Mouse (Mus musculus) stomach, embryonic 16.5 days (tissue): Measurements from ENCODE around the gene Csgalnact2. TPM values are rescaled to one million over a fixed set of nuclear protein-coding genes. Genes with fewer than 3 reads are reported as not detected.

ENCODE experiments used
- ATAC-seq: fragments of 200-750 bp; cut with Nextera tagmentation; 2 replicates; pipeline ENCODE4 v1.8.0; 2017; ENCODE audit warnings: moderate number of reproducible peaks, moderate TSS enrichment; ENCODE audit not compliant: insufficient read depth, low FRiP score
- H3K27ac ChIP-seq: fragments of 300-500 bp; sonication (generic); 2 replicates; pipeline ENCODE4 v1.5.1; 2014; ENCODE audit warnings: low read length
- H3K27me3 ChIP-seq: fragments of 300-500 bp; sonication (generic); 2 replicates; pipeline ENCODE4 v1.6.1; 2014; ENCODE audit warnings: low read length, control low read depth, mixed read lengths; ENCODE audit not compliant: control insufficient read depth, insufficient read depth
- H3K36me3 ChIP-seq: fragments of 300-500 bp; sonication (generic); 2 replicates; pipeline ENCODE4 v1.6.1; 2014; ENCODE audit warnings: low read length; ENCODE audit not compliant: control insufficient read depth, insufficient read depth
- H3K4me1 ChIP-seq: fragments of 300-500 bp; sonication (generic); 2 replicates; pipeline ENCODE4 v1.6.1; 2014; ENCODE audit warnings: low read length, control low read depth, mixed read lengths; ENCODE audit not compliant: control insufficient read depth, insufficient read depth
- H3K4me2 ChIP-seq: fragments of 300-500 bp; sonication (generic); 2 replicates; pipeline ENCODE4 v1.6.1; 2014; ENCODE audit warnings: low read depth, low read length, mixed read lengths
- H3K4me3 ChIP-seq: fragments of 300-500 bp; sonication (generic); replicated peaks from 2 replicates; pipeline ENCODE4 v1.5.1; 2014; ENCODE audit warnings: mild to moderate bottlenecking, low read length
- H3K9ac ChIP-seq: fragments of 300-500 bp; sonication (generic); 2 replicates; pipeline ENCODE4 v1.6.1; 2014; ENCODE audit warnings: low read length
- H3K9me3 ChIP-seq: fragments of 300-500 bp; sonication (generic); replicated peaks from 2 replicates; pipeline ENCODE4 v1.6.1; 2016; ENCODE audit warnings: low read length, control low read depth; ENCODE audit not compliant: control insufficient read depth
- WGBS: fragments of 180-500 bp; shearing (Covaris S2); extraction: QIAGEN DNeasy Blood & Tissue Kit; methylation state at CpG from one replicate; pipeline ENCODE4 v1.1.7; 2014; 5-methylcytosine and 5-hydroxymethylcytosine counted together
- polyA plus RNA-seq: library from polyadenylated mRNA; unstranded; fragments of >200 nt; fragmentation: Nextera tagmentation; extraction: Ambion mirVana; gene quantifications from 2 replicates; pipeline ENCODE4 v1.2.1, GENCODE M21; 2015

The Csgalnact2 gene
- polyA plus RNA-seq, 1 experiment from 2014 or later: 16.8 TPM

DNA sequence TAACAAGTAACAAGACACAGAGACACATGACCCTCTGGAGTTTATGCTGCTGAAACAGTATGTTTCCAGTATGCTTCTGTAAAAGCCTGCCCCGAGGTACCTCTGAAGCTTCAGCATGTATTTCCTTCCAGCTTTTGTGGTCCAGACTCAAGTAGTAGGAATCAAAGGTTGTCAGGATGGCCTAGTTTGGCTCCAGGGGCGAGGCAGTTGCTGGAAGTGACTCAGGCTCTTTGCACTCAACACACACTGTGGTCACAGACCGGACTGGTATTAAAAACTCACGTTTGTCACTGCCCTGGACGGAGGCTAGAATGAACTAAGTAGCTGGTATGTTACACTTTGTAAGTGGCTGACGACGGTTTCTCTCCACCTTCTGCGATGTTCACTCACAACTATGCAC lies 12.0 kb upstream of the Csgalnact2 start:
- no peak for ATAC-seq
- no peaks in the 10 kb centered on the region for H3K36me3 ChIP-seq
- H3K4me3 ChIP-seq: no peak overlapping the region
- H3K27ac ChIP-seq: no peak overlapping the region
- no peaks in the 10 kb centered on the region for H3K27me3 ChIP-seq
- H3K4me2 ChIP-seq: no peak overlapping the region
- no peaks in the 10 kb centered on the region for H3K9me3 ChIP-seq
- WGBS: 69% methylated on average over 8 of the region's 8 CpGs
- H3K9ac ChIP-seq: no peak overlapping the region
- no peaks in the 10 kb centered on the region for H3K4me1 ChIP-seq

DNA sequence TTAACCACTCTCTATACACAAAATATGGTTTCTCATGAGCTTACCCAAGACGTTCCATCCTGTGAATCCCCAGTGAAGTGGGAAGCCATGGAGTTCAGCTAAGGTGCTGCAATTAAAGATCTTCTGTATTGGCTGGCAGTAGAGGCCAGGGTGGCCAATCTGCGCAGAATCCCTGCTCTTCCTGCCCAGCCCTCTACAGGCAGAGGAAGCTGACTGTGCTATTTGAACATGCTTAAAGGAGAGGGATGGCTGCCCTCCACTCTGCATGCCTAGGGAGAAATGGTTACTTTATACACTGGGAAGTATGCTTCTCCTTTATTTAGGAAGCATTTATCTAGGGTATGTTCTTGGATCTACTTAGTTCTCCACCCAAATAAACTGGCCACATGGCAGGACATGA lies 11.6 kb upstream of the Csgalnact2 start:
- ATAC-seq: no peak
- 79% methylated on average over 2 of the region's 2 CpGs for whole genome bisulfite sequencing
- H3K27ac ChIP-seq: no peak overlapping the region
- no peak overlapping the region for H3K4me2 ChIP-seq
- no peaks in the 10 kb centered on the region for H3K27me3 ChIP-seq
- H3K9me3 ChIP-seq: no peaks in the 10 kb centered on the region
- H3K4me1 ChIP-seq: no peaks in the 10 kb centered on the region
- no peaks in the 10 kb centered on the region for H3K36me3 ChIP-seq
- no peak overlapping the region for H3K9ac ChIP-seq
- no peak overlapping the region for H3K4me3 ChIP-seq

DNA sequence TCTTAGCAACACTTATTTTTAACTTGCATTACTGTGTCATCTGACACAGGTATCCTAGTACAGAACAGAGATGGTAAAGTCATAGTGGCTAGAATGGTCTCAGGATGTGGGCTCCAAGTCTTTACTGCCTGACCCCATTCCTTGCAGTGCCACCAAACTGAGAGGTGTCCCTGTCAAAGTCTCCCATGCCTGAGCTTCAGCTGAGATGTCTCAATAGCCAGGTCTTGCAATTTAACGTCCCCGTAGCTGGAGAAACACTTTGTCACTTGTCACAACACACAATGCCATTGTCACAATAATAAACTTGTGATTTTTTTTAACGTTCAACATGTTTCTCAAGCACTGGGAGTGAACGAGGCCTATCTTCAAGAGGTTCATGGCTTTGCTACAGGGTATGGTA lies 11.2 kb upstream of the Csgalnact2 start:
- no peak overlapping the region for H3K9ac ChIP-seq

DNA sequence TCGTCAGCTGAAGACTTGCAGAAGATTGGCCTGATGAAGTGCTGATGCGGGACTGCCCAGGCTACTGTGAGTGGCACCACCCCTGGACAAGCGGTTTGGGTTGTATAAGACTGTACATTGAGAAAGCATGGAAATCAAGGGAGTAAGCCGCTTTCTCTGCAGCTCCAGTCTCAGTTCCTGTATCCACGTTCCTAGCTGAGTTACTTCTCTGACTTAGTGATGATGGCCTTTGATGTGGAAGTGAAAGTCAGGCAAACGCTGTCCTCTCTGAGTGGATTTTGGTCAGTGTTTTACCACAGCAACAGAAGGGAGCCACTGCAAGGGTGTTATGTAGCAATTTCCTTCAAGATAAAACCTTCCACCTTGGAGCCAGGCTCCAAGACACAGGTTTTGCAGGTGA lies 2.0 kb upstream of the Csgalnact2 start:
- no peaks in the 10 kb centered on the region for H3K36me3 ChIP-seq
- H3K27me3 ChIP-seq: no peaks in the 10 kb centered on the region
- 73% methylated on average over 6 of the region's 6 CpGs for WGBS
- 0 out of 2 replicates have a peak, but pooled peaks cover 3% of the 10 kb centered on the region for H3K4me1 ChIP-seq
- H3K27ac ChIP-seq: no peak overlapping the region
- no peak overlapping the region for H3K4me3 ChIP-seq
- H3K4me2 ChIP-seq: no peak overlapping the region
- ATAC-seq: no peak
- H3K9me3 ChIP-seq: no peaks in the 10 kb centered on the region
- H3K9ac ChIP-seq: no peak overlapping the region

More for the DNA sequence above, 11.2 kb upstream of the Csgalnact2 start:
- no peaks in the 10 kb centered on the region for H3K36me3 ChIP-seq
- H3K27me3 ChIP-seq: no peaks in the 10 kb centered on the region
- no peak overlapping the region for H3K4me3 ChIP-seq
- ATAC-seq: no peak
- H3K4me2 ChIP-seq: no peak overlapping the region
- H3K27ac ChIP-seq: no peak overlapping the region
- WGBS: 81% methylated on average over 4 of the region's 4 CpGs
- H3K9me3 ChIP-seq: no peaks in the 10 kb centered on the region
- no peaks in the 10 kb centered on the region for H3K4me1 ChIP-seq

DNA sequence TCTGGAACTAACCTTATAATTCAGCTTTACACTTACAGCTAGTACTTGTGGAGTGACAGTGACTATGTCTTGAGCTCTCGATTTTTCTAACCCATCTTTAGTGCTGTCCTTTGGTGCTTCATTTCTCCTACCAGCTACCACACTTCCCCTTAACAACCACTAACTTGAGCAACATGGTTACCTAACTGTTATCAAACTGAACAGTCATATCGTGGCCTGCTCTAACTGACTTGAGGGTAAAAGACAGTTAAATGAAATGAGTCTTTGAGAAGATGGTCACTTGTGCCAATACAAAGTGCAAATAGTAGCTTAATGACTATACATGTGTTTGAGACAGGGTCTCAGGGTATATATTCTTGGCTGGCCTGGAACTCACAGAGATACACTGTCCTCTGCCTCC lies 1.8 kb downstream of the Csgalnact2 start:
- H3K36me3 ChIP-seq: no peaks in the 10 kb centered on the region
- no peak overlapping the region for H3K4me3 ChIP-seq
- H3K4me1 ChIP-seq: 0 out of 2 replicates have a peak, but pooled peaks cover 3% of the 10 kb centered on the region
- H3K4me2 ChIP-seq: no peak overlapping the region
- no peak overlapping the region for H3K27ac ChIP-seq
- H3K9me3 ChIP-seq: no peaks in the 10 kb centered on the region
- H3K9ac ChIP-seq: no peak overlapping the region
- no peak for ATAC-seq
- 72% methylated on average over 2 of the region's 2 CpGs for WGBS
- no peaks in the 10 kb centered on the region for H3K27me3 ChIP-seq

DNA sequence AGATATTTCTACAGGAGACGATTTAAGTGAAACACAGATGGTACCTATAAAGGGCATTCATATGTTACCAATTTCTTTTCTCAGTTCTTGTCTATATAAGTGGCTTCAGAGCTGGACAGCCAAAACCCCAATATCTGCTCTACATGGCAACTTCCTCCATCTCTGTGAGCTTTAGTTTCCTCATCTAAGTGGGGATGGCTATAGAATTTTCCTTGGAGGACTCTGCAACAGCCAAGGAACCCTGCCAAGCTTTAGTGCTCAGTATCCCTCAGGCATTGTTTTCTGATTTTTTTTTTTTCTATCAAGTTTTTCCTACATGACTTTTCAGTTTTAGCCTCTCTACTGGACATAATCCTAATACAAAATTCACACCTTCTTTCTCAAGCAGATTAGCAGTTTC lies 4.5 kb downstream of the Csgalnact2 start:
- Histone ChIP-seq H3K4me2 (no peak overlapping the region), H3K27me3 (no peaks in the 10 kb centered on the region), H3K9ac (no peak overlapping the region), H3K36me3 (no peaks in the 10 kb centered on the region), H3K9me3 (no peaks in the 10 kb centered on the region), H3K27ac (no peak overlapping the region), H3K4me3 (no peak overlapping the region), H3K4me1 (0 out of 2 replicates have a peak, but pooled peaks cover 3% of the 10 kb centered on the region)
- 73% methylated on average over 1 of the region's 1 CpGs for WGBS
- ATAC-seq: no peak

DNA sequence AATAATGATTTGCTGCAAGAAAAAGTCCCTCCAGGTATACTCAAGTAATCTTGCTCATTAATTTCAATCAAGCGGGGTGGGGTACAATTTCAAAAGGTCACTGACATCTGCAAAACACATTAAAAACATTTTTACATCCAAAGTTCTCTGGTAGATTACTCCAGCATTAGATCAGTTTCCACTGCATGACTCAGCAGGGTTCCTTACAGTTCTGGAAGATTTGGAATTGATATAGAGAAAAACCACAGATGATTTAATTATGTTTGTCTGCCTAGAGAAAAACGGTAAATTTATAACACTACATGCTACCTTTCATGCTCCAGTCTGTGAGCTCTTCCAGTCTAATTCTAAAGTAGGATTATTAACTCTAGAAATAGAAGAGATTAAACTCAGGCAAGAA lies 8.9 kb downstream of the Csgalnact2 start:
- Histone ChIP-seq H3K9ac (no peak overlapping the region), H3K27me3 (no peaks in the 10 kb centered on the region), H3K27ac (no peak overlapping the region), H3K4me3 (no peak overlapping the region), H3K4me2 (no peak overlapping the region), H3K9me3 (no peaks in the 10 kb centered on the region), H3K4me1 (no peaks in the 10 kb centered on the region), H3K36me3 (peaks cover 2% of the 10 kb centered on the region; the same call in 1 of the 2 replicates)
- 70% methylated on average over 2 of the region's 2 CpGs for WGBS
- ATAC-seq: no peak

DNA sequence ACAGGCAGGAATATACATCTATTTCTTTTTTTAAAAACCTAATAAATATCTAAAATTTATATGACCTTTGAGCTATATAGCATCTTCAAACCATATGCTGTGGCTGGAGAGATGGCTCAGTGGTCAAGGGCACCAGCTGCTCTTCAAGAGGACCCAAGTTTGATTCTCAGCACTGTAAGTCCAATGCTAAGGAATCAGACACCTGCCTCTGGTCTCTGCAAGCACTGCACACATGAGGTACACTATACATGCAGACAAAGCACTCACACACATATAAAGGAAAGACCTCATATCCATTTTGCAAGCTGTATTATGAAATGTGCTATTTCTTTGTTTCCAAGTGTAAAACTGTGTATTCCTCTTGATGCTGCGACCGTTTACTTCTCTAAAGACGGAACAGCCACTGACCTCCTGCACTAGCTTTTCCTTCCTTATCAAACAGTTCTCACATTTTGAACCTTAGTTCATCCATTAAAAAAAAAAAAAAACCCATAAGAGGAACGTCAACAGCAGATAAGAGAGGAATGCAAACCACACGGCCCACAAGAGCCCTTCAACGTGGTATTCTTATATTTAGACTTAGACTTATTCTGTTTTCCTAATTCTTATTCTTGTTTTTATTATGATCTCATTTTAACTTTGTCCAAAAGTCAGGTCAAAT lies 11.0 kb downstream of the Csgalnact2 start:
- no peaks in the 10 kb centered on the region for H3K9me3 ChIP-seq
- no peak overlapping the region for H3K9ac ChIP-seq
- no peak for ATAC-seq
- no peak overlapping the region for H3K4me3 ChIP-seq
- peaks cover 5% of the 10 kb centered on the region; the same call in 1 of the 2 replicates for H3K36me3 ChIP-seq
- H3K27me3 ChIP-seq: no peaks in the 10 kb centered on the region
- no peak overlapping the region for H3K27ac ChIP-seq
- H3K4me2 ChIP-seq: no peak overlapping the region
- WGBS: 40% methylated on average over 6 of the region's 6 CpGs
- H3K4me1 ChIP-seq: no peaks in the 10 kb centered on the region

DNA sequence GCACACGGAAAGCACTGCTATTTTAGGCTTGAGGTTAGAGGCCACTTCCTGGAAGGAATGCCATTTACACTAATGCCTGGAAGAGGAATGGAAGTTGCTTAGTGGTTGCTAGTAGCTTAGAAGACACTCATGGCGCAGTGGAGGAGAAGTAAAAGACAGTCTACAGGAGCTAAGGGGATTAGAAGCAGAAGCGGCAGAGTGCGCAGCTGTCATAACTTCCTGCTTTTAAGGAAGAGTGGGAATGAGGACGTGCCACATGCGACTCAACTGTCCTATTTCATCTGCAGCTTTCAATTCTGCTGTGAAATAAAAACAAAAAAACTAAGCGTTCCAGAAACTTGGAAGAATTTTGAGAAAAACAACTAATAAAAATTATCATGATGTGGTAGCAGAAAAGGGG lies 11.7 kb downstream of the Csgalnact2 start:
- Histone ChIP-seq H3K27me3 (no peaks in the 10 kb centered on the region), H3K4me2 (no peak overlapping the region), H3K9me3 (no peaks in the 10 kb centered on the region), H3K36me3 (peaks cover 5% of the 10 kb centered on the region; the same call in 1 of the 2 replicates), H3K27ac (no peak overlapping the region), H3K4me1 (no peaks in the 10 kb centered on the region), H3K9ac (no peak overlapping the region), H3K4me3 (no peak overlapping the region)
- 72% methylated on average over 7 of the region's 7 CpGs for WGBS
- ATAC-seq: no peak
